Mouse (Mus musculus): ENCODE results near the gene Egfl7.
A peak's percentile ranks its signal among the peaks of the same experiment; 100 is the strongest.

Gene Egfl7

GRCm38 (mm10) chr2:26594934-26595724, 15.3 kb downstream of the Egfl7 start:
- no peak for DNase-seq

DNA sequence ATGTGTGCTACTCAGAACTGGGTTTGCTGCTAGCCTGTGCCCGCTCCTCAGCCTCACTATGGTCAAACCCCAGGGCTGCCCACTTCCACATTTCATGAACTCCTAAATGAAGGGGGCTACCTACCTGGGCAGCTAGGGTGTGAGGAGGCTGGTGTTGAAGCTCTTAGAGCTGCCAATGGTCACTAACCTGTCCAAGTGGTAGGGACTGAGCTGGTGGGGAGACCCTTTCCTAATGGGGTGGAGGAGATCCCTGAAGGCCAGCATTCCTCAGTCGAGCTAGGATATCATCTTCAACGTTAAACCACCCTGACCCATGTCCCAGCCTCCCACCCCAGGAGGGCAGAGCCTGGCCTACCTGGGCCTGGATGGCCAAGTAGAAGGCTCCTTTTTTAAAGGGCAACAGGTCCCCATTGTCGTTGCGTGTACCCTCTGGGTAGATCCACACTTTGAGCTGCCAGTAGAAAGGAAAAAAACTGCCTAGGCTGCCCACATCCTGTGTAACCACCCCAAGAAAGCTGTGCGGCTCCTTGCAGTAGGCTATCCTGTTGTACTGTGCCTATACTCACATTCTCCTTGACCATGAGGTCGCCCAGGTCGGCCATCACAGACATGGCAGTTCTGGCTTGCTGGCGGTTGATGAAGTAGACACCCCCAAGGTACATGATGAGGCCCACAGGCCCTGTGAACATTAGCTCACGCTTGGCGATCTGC, 16.1 kb downstream of the Egfl7 start:
- no peak for DNase-seq

DNA sequence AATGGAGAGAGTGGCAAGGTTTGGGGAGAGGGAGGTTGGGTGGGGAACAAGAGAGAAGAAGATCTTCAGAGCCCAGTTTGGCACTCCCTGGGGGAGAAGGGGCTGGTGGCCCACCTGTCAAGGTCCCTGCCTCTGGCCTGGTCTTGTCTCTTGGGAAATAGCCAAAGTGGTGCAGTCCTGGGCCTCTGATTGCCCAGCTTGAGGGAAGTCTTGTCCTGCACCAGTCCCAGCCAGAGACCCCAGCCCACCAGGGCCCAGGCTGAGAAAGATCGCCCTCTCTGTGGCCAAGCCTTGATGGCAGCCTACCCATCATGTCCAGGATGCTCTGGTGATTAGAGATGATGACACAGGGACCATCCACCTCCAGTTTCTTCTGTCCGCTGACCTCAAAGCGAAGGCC, 17.1 kb downstream of the Egfl7 start:
- DNase-seq = no peak

GRCm38 (mm10) chr2:26597810-26598209, 18.0 kb downstream of the Egfl7 start:
- no peak for DNase-seq

- no peak for DNase-seq
Measured at GRCm38 (mm10) chr2:26598462-26598861, 18.6 kb downstream of the Egfl7 start.

DNA sequence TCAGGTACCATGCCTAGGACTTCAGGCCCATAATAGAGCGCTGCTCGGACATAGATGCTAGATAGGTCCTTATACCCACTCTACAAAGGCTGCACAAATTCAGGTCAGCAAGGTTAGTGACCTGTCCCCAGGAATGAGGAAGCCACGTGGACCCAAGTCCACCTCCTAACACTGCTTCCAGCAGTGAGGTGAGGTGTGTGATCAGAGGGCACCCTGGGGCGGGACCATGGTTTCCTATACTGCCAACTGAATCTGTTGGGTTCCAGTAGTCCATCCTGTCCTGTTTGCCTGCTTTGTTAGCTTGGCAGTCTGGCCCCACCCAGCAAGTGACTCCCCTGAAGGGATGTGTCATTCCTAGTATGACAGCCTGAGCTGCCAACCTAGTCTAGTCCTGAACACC, 20.2 kb downstream of the Egfl7 start:
- no peak for DNase-seq

DNA sequence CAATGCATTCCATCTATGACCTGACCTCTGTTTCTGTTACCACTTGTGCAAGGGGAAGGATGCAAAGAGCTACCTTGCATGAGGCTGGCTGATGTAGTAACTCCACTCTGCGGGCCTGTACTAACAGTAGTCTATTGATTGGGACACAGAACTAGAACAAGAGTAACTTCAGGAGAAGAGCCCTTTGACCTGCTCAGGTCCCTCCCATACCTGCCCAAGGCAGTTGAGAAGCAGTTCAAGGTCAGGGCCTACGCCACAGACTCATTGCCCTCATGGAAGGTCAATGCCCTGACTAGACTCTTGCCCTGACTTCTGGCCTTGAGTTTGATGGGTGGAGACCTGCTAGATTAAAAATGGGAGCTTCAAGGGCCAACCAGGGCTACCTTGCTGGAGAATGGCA, 20.9 kb downstream of the Egfl7 start:
- no peak for DNase-seq

DNA sequence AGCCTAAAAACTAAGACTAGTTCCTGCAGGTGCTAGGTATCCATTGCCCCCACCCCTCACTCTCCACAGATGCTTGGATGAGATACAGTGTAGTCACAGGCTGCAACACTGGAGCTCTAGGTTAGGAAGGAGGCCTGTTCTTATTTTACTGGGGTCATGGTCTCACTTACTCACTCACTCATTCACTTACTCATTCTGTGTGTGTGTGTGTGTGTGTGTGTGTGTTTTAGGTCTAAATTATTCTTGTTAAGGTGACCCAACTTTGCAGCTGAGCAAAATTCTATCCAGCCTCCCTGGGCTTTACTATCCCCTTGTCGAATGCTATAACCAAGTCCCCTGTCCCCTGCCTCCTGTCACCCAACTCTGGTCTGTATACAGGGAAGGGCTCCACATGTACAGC, 21.8 kb downstream of the Egfl7 start:
- DNase-seq = no peak

GRCm38 (mm10) chr2:26602631-26603030, 22.8 kb downstream of the Egfl7 start:
- DNase-seq = no peak

GRCm38 (mm10) chr2:26603159-26603558, 23.3 kb downstream of the Egfl7 start:
- no peak for DNase-seq

- peak; percentile 77 to 79 for DNase-seq
Measured at GRCm38 (mm10) chr2:26603720-26604671, 24.2 kb downstream of the Egfl7 start, which contains the start of gene Agpat2. TSS of gene Agpat2 (minus strand) at chr2:26604417.

DNA sequence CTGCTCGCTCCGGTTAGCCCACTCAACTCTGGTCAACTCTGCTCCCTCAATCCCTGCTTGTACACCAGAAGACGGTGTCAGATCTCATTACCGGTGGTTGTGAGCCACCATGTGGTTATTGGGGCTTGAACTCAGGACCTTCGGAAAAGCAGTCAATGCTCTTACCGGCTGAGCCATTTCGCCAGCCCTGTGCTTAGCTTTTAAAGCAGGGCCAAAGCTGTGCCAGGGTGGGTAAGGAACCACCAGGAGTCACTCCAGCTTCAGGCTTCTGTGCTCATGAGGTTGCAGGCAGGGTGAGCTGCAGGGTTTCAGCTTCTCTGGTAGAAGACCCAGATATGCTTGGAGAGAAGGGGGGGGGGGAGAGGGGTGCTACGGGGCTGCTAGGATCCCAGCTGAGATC, 25.5 kb downstream of the Egfl7 start:
- DNase-seq = no peak

DNA sequence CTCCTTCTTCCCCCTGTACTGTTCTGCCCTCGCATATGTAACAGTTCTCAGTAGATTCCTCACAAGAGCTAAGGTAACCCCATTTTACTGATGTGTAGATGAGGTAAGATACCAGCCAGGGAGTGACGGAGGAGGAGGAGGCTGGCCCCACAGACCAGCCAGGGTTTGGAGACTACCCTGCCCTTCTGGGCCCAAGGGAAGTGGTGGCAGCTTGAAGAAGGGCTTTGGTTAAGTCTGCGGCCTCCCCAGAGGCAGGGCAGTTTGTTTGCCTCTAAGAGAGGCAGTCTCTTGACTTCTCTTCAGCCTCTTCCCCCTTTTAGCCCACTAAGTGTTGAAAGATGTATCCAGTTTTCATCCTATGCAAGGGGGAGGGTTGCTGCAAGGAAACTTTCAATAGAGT, 26.8 kb downstream of the Egfl7 start:
- no peak for DNase-seq

DNA sequence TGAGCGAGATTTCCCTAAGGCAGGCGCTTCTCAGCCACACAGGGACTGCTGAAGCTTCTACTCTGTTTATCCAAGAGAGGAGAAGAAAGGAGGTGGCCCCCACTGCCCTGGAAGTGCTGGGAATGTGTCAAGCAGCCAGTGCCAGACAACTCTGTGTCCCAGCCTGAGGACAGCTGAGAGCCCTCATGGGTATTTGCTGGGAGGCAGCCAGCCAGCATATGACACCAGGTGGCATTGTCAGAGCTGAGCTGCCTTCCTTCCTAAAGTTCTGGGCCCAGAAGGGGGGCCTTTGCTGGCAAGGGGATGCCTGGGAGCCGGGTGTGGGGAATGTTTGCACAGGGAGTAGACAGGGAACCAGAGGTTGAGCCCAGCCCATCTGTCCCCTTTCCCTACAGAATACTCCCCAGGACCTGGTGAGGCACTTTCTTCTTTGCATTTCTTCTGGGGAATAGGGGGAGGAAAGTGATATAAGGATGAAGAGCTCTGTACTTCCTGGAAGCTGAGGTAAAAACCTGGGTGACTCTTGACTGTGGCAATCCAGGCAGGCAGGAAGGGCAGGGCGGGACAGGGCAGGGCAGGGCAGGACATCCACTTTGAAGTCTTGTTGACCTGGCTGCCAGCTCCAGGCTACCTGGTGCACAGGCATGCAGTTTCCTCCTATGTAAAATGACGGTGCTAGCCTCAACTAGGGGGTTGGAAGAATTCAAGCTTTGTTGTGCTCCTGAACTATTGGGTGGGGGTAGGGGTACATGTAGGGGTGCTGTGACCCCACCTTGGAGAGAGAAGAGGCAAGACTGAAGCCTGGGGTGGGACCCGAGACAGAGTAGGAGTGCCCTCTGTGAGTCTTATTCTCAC, 27.5 kb downstream of the Egfl7 start:
- DNase-seq = no peak

DNA sequence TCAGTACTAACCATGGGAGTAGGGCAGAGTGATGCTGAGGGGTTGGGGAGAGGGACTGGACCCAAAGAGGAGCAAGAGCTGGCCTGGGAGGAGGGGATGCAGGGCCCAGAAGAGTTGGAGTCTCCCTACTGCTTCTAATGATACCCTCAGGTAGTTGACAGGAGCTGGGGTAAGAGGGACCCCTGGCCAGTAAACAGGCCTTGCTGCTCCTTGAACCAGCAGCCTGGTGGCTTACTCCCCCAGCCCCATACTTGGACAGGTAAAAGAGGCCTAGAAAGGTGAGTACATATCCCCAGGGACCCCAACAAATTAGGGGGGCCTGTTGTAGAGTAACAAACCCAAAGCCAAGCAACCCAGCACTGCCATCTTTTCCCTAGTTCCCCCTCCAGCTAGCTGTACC, 29.0 kb downstream of the Egfl7 start:
- no peak for DNase-seq

GRCm38 (mm10) chr2:26609261-26609661, 29.4 kb downstream of the Egfl7 start:
- DNase-seq = no peak

DNA sequence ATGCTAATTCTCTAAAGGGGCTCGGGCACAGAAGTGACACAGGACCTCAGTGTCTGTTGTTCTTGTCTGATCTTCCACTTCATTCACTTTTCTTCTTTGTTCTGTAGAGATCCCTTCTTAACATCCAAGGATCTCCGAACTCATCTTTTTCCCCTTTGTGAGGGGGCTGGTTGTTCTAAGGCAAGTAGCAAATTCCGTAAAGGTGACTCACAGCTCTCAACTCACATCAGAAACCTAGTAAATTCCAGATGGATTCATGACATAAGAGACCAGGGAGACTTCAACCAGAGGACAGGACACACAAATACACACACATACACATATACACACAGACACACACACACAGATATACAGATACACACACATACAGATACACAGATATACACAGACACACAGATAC, 30.7 kb downstream of the Egfl7 start:
- DNase-seq = no peak

- no peak for DNase-seq
Measured at GRCm38 (mm10) chr2:26611054-26611453, 31.2 kb downstream of the Egfl7 start.

GRCm38 (mm10) chr2:26611896-26612295, 32.1 kb downstream of the Egfl7 start:
- no peak for DNase-seq

DNA sequence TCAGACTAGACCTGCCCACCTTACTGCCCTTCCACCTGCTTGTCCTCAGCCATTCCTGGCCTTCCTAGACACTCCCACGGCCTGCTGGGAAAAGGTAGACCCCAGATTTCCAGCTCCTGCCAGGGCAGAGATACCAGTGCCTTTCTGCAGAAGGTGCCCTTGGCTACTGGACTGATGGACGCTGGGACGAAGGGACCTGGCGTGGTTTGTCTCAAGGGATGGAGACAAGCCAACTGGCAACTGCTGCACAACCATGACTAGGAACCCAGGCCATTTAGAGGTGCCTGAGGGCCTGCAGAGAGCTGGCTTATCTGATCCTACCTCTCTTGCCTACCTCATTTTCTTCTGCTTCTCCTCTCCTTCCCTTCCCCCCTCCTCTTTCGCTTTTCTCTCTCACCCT, 35.1 kb downstream of the Egfl7 start:
- DNase-seq = no peak

DNA sequence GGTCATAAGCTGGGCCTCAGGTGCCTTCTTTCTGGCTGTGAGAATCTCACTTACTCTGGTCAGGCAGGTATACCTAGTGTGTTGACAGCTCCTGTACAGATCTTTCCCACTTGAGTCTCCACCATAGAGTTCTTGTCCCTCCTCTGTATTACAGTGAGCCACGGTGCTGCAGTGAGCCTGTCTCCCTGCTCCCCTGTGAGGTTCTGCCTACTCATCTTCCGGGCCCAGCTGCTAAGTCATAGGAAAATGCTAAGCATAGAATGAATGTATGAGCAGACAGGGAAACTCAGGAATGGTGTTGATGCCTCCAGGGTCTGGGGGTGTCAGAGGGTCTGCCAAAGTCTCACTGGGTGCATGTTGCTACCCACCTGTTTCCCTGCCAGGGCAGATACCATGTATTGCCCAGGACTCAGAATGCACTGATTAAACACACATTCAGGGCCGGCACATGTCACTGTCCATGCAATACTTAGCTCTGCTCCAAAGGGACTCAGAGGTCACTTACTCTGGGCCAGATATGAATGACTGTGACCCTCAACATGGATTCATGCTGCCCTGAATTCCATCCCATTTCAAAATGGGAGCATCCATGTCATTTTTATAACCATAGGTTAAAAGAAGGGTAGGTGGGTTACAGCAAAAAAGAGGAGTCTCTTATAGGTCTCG, 35.8 kb downstream of the Egfl7 start:
- DNase-seq = no peak

- DNase-seq = no peak
Measured at GRCm38 (mm10) chr2:26617331-26617730, 37.5 kb downstream of the Egfl7 start.

Data from B cell, adult 2 months (primary cell).